Mouse (Mus musculus) myocyte (in vitro differentiated cells): ENCODE results near the gene Atg4b. TPM values are rescaled to one million over a fixed set of nuclear protein-coding genes. Genes with fewer than 3 reads are reported as not detected.

Source experiments
- H3K27me3 ChIP-seq: one replicate; pipeline ENCODE4 v1.6.1; 2011; ENCODE audit not compliant: control insufficient read depth, insufficient read depth, insufficient read length
- H3K36me3 ChIP-seq: one replicate; pipeline ENCODE4 v1.6.1; 2011; ENCODE audit not compliant: control insufficient read depth, insufficient read depth
- H3K4me2 ChIP-seq: one replicate; pipeline ENCODE4 v1.6.1; 2011; ENCODE audit warnings: low read depth, control low read depth
- H3K4me3 ChIP-seq: one replicate; pipeline ENCODE4 v1.5.1; 2011; ENCODE audit warnings: mild to moderate bottlenecking, control low read depth, moderate library complexity
- H3K79me2 ChIP-seq: one replicate; pipeline ENCODE4 v1.6.1; 2011; ENCODE audit not compliant: control insufficient read depth, insufficient read depth
- H3ac ChIP-seq: one replicate; pipeline ENCODE4 v1.6.1; 2011; ENCODE audit not compliant: control insufficient read depth, insufficient read length
- CEBPB ChIP-seq: IDR thresholded peaks from 2 replicates; pipeline ENCODE4 v1.6.1; 2011; ENCODE audit warnings: mild to moderate bottlenecking, moderate library complexity; ENCODE audit not compliant: poor library complexity, insufficient read depth, severe bottlenecking
- E2F4 ChIP-seq: IDR thresholded peaks from one replicate; pipeline ENCODE4 v1.6.1; 2011; ENCODE audit warnings: mild to moderate bottlenecking, control low read depth, moderate library complexity; ENCODE audit not compliant: insufficient read depth
- MAX ChIP-seq: IDR thresholded peaks from one replicate; pipeline ENCODE4 v1.6.1; 2011; ENCODE audit warnings: low read depth, mild to moderate bottlenecking, control low read depth
- MYOD1 ChIP-seq, 3 experiments: IDR thresholded peaks; one replicate each; pipeline ENCODE4 v1.6.1; 2011; ENCODE audit warnings: control low read depth in 2 of 3, low read depth in 2 of 3, mild to moderate bottlenecking in 2 of 3, moderate library complexity in 1 of 3; ENCODE audit not compliant: insufficient read length in 2 of 3, control insufficient read depth in 1 of 3
- MYOG ChIP-seq, 3 experiments: IDR thresholded peaks; one replicate each; pipeline ENCODE4 v1.6.1; 2011; ENCODE audit warnings: control low read depth in 2 of 3, low read depth in 2 of 3, mild to moderate bottlenecking in 2 of 3; ENCODE audit not compliant: insufficient read length in 2 of 3, control insufficient read depth in 1 of 3, insufficient read depth in 1 of 3
- POLR2A ChIP-seq: IDR thresholded peaks from one replicate; pipeline ENCODE4 v1.6.1; 2011; ENCODE audit warnings: low read depth, mild to moderate bottlenecking, control low read depth, moderate library complexity; ENCODE audit not compliant: insufficient read length
- POLR2AphosphoS2 ChIP-seq: IDR thresholded peaks from one replicate; pipeline ENCODE4 v1.6.1; 2011; ENCODE audit warnings: low read depth, control low read depth; ENCODE audit not compliant: insufficient read length
- REST ChIP-seq: IDR thresholded peaks from one replicate; pipeline ENCODE4 v1.6.1; 2011; ENCODE audit warnings: mild to moderate bottlenecking, control low read depth, moderate library complexity; ENCODE audit not compliant: insufficient read depth, insufficient read length
- SRF ChIP-seq: IDR thresholded peaks from one replicate; pipeline ENCODE4 v1.6.1; 2011; ENCODE audit warnings: low read depth; ENCODE audit not compliant: control insufficient read depth, insufficient read length
- TCF12 ChIP-seq: IDR thresholded peaks from one replicate; pipeline ENCODE4 v1.6.1; 2011; ENCODE audit warnings: mild to moderate bottlenecking, control low read depth; ENCODE audit not compliant: poor library complexity, insufficient read depth, severe bottlenecking
- TCF3 ChIP-seq: IDR thresholded peaks from one replicate; pipeline ENCODE4 v1.6.1; 2011; ENCODE audit warnings: low read depth, control low read depth; ENCODE audit not compliant: insufficient read length
- USF1 ChIP-seq: IDR thresholded peaks from one replicate; pipeline ENCODE4 v1.6.1; 2011; ENCODE audit warnings: low read depth, mild to moderate bottlenecking, control low read depth, moderate library complexity
- polyA plus RNA-seq: library from polyadenylated mRNA; unstranded; fragments of >200 nt; fragmentation: generic; extraction: Trizol; gene quantifications from one replicate; pipeline ENCODE4 v1.2.1, GENCODE M21; 2012; ENCODE audit warnings: missing spikeins

Atg4b gene
- polyA plus RNA-seq, 1 experiment, result 49.9 TPM

GRCm38 (mm10) chr1:93808871-93809270 lies 57.6 kb downstream of the Atg4b start:
- Histone ChIP-seq H3K79me2 (peaks cover 20% of the 10 kb centered on the region), H3K4me3 (no peak overlapping the region), H3K27me3 (no peaks in the 10 kb centered on the region), H3K36me3 (peaks cover 23% of the 10 kb centered on the region), H3ac (no peak overlapping the region), H3K4me2 (no peak overlapping the region)
- TF ChIP-seq MAX (no peak), SRF (no peak), TCF3 (no peak), USF1 (no peak), POLR2AphosphoS2 (no peak)

DNA sequence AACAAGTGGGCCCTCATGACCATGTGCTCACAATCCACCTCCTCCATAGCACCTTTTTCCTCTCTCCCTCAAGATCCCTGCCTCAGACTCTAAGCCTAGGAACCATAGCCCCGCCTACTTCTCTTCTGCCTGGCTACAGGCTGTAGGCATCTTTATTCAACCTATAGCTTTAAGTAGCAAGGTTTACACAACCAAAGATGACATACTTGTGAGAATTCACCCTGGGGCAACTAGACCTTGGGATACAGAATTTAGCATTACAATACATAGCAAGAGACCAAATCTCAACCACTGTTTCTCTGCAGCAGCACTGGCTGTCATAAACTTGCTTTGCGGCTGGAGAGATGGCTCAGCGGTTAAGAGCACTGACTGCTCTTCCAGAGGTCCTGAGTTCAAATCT lies 58.7 kb downstream of the Atg4b start:
- Histone ChIP-seq H3ac (no peak overlapping the region), H3K27me3 (no peaks in the 10 kb centered on the region), H3K4me2 (no peak overlapping the region), H3K79me2 (peaks cover 12% of the 10 kb centered on the region), H3K36me3 (peaks cover 24% of the 10 kb centered on the region), H3K4me3 (no peak overlapping the region)
- TF ChIP-seq TCF12, result no peak
- no peak for TF ChIP-seq POLR2AphosphoS2
- TF ChIP-seq MAX, result no peak
- no peak for TF ChIP-seq USF1
- TF ChIP-seq POLR2A, result no peak
- TF ChIP-seq E2F4, result no peak

DNA sequence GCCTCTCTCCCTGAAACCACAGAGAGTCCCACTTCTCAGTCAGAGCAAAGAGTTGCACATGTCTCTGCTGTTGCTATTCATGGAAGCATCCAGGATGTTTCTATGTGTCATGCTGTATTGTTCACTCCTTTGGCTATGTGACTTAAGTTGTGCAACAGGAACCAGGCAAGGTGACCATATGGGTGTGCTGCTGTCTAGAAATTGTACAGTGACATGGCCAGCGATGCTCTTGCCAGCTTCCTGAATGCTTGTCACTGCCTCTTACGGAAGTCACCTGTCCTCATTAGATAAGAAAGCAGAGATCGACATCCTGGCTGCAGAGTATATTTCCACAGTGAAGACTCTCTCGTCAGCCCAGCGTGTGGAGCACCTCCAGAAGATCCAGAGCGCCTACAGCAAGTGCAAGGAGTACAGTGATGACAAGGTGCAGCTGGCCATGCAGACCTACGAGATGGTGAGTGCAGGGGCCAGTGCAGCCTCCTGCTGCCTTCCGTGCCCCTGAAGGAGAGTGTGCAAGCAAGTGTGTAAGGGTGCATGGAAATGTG lies 60.3 kb downstream of the Atg4b start:
- Histone ChIP-seq H3K36me3 (peaks cover 26% of the 10 kb centered on the region), H3K4me3 (no peak overlapping the region), H3K27me3 (no peaks in the 10 kb centered on the region), H3ac (no peak overlapping the region), H3K4me2 (no peak overlapping the region), H3K79me2 (no peaks in the 10 kb centered on the region)
- TF ChIP-seq POLR2AphosphoS2, result no peak
- no peak for TF ChIP-seq CEBPB
- TF ChIP-seq MYOG (IDR thresholded peaks at IDR 0.05; ENCODE audit: control insufficient read depth in 1 of 3, insufficient read depth in 1 of 3, insufficient read length in 2 of 3, low read depth in 2 of 3), result no peak
- no peak for TF ChIP-seq TCF3
- no peak for TF ChIP-seq REST
- no peak for TF ChIP-seq MAX
- no peak for TF ChIP-seq TCF12
- TF ChIP-seq USF1, result no peak
- no peak for TF ChIP-seq POLR2A
- TF ChIP-seq MYOD1 (IDR thresholded peaks at IDR 0.05; ENCODE audit: control insufficient read depth in 1 of 3, insufficient read length in 2 of 3, low read depth in 2 of 3), result no peak
- TF ChIP-seq E2F4, result no peak
- no peak for TF ChIP-seq SRF

DNA sequence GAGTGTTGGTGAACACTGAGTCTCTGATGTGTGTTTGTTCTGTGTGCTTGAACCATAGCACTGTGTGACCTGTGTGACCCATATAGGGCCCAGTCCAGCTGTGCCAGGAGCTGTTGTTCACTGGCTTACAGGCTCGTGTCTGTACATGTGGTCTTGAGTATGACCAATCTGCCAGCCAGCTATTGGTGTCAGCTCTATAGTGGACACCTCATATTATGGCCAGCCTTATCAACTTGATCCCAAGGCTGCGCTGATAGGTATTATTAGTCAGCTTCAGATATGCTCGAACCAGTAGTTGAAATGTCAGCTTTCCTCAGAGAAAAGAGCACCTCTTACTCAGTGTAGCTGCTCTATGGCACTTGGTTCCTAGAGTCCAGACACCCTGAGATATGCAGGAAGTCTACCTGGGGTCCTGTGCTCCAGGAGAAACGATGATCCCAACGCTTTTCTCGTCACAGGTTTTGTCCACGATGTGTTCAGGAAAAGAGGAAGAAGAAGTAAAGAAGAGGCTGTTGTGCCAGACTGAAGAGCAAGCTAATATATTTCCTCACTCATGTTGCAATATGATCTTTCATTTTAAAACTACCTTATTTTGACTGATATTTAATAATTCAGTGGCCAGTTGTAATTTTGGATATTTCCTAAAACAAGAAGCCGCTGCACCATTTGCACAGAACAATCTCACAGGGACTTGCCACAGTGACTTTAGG lies 66.7 kb downstream of the Atg4b start:
- H3K4me3 ChIP-seq, result no peak overlapping the region
- no peak overlapping the region for H3ac ChIP-seq
- H3K36me3 ChIP-seq, result peaks cover 10% of the 10 kb centered on the region
- TF ChIP-seq CEBPB (no peak), POLR2AphosphoS2 (no peak), MYOG (IDR thresholded peaks at IDR 0.05; ENCODE audit: control insufficient read depth in 1 of 3, insufficient read depth in 1 of 3, insufficient read length in 2 of 3, low read depth in 2 of 3) (no peak), TCF3 (no peak), SRF (no peak), POLR2A (no peak)
- H3K27me3 ChIP-seq, result no peaks in the 10 kb centered on the region
- H3K79me2 ChIP-seq, result no peaks in the 10 kb centered on the region
- H3K4me2 ChIP-seq, result no peak overlapping the region

- TF ChIP-seq MYOD1 (IDR thresholded peaks at IDR 0.05; ENCODE audit: control insufficient read depth in 1 of 3, insufficient read length in 2 of 3, low read depth in 2 of 3) (no peak), E2F4 (no peak), USF1 (no peak), SRF (no peak), POLR2A (no peak), TCF12 (no peak), TCF3 (no peak)
These were observed 67.4 kb downstream of the Atg4b start for GRCm38 (mm10) chr1:93818722-93819121.

More at GRCm38 (mm10) chr1:93818722-93819121, 67.4 kb downstream of the Atg4b start:
- no peaks in the 10 kb centered on the region for H3K27me3 ChIP-seq
- no peak overlapping the region for H3K4me3 ChIP-seq
- H3K4me2 ChIP-seq, result no peak overlapping the region
- peaks cover 9% of the 10 kb centered on the region for H3K36me3 ChIP-seq
- no peaks in the 10 kb centered on the region for H3K79me2 ChIP-seq
- H3ac ChIP-seq, result no peak overlapping the region
